Mouse (Mus musculus) liver, embryonic 14.5 days (tissue): ENCODE results near the gene Wdtc1.

Experiments
- CTCF ChIP-seq: IDR thresholded peaks from 2 replicates; pipeline ENCODE4 v1.5.1; 2016; ENCODE audit warnings: antibody characterized with exemption, low read depth, control low read depth
- EP300 ChIP-seq: IDR thresholded peaks from 2 replicates; pipeline ENCODE4 v1.6.1; 2016; ENCODE audit warnings: antibody characterized with exemption, low read depth

DNA sequence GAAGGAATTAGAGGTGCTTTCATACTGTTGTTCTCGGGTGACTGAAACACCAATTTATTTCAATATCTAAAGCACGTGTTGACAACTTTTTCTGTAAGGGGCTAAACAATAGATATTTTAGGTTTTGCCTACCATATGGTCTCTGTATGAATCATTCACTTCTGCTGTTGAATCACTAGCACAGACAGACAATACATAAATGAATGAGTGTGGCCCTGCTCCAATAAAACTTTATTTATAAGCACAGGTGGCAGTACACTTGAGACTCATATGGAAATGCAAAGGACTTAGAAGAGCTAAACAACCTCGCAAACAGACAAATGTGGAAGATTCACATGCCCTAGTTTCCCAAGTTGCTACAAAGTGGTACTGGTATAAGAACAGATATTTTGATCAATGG, 33.6 kb downstream of the Wdtc1 start:
- TF ChIP-seq EP300 (no peak), CTCF (no peak)
